Mouse (Mus musculus) limb, embryonic 11.5 days (tissue): Measurements from ENCODE around the gene Acsm1. TPM values are rescaled to one million over a fixed set of nuclear protein-coding genes. Genes with fewer than 3 reads are reported as not detected.
A peak's percentile ranks its signal among the peaks of the same experiment; 100 is the strongest.

Experiments used
- ATAC-seq: fragments of 200-750 bp; cut with Nextera tagmentation; 2 replicates; pipeline ENCODE4 v1.8.0; 2017; ENCODE audit warnings: low read depth; ENCODE audit not compliant: insufficient number of reproducible peaks, low FRiP score, low TSS enrichment
- DNase-seq: peaks from one replicate; pipeline ENCODE4 v3.0.0-alpha.2; 2015; ENCODE audit warnings: low spot score
- H3K27ac ChIP-seq: fragments of 300-500 bp; sonication (generic); replicated peaks from 2 replicates; pipeline ENCODE4 v1.5.1; 2014; ENCODE audit warnings: low read depth, mild to moderate bottlenecking, low read length
- H3K27me3 ChIP-seq: fragments of 300-500 bp; sonication (generic); 2 replicates; pipeline ENCODE4 v1.6.1; 2014; ENCODE audit warnings: mild to moderate bottlenecking, low read length, mixed read lengths; ENCODE audit not compliant: control insufficient read depth, insufficient read depth
- H3K36me3 ChIP-seq: fragments of 300-500 bp; sonication (generic); 2 replicates; pipeline ENCODE4 v1.6.1; 2014; ENCODE audit warnings: mild to moderate bottlenecking, low read length, moderate library complexity, mixed read lengths; ENCODE audit not compliant: control insufficient read depth, insufficient read depth
- H3K4me1 ChIP-seq: fragments of 300-500 bp; sonication (generic); 2 replicates; pipeline ENCODE4 v1.6.1; 2014; ENCODE audit warnings: low read length, mixed read lengths; ENCODE audit not compliant: control insufficient read depth, insufficient read depth
- H3K4me2 ChIP-seq: fragments of 300-500 bp; sonication (generic); 2 replicates; pipeline ENCODE4 v1.6.1; 2014; ENCODE audit warnings: low read depth, mild to moderate bottlenecking, moderate library complexity; ENCODE audit not compliant: severe bottlenecking
- H3K4me3 ChIP-seq: fragments of 300-500 bp; sonication (generic); 2 replicates; pipeline ENCODE4 v1.5.1; 2014; ENCODE audit warnings: low read depth, low read length
- H3K9ac ChIP-seq: fragments of 300-500 bp; sonication (generic); 2 replicates; pipeline ENCODE4 v1.6.1; 2014; ENCODE audit warnings: mild to moderate bottlenecking, low read length
- H3K9me3 ChIP-seq: fragments of 300-500 bp; sonication (generic); 2 replicates; pipeline ENCODE4 v1.6.1; 2016; ENCODE audit warnings: low read length; ENCODE audit not compliant: control insufficient read depth
- WGBS: fragments of 180-500 bp; shearing (Covaris S2); extraction: QIAGEN DNeasy Blood & Tissue Kit; methylation state at CpG from one replicate; pipeline ENCODE4 v1.1.7; 2014; 5-methylcytosine and 5-hydroxymethylcytosine counted together
- polyA plus RNA-seq: library from polyadenylated mRNA; unstranded; fragments of >200 nt; fragmentation: Nextera tagmentation; extraction: Ambion mirVana; gene quantifications from 2 replicates; pipeline ENCODE4 v1.2.1, GENCODE M21; 2014

The Acsm1 gene
- polyA plus RNA-seq, 1 experiment from 2014 or later = not detected

- DNase-seq = peak; percentile 4
- Histone ChIP-seq H3K27me3 (no peaks in the 10 kb centered on the region), H3K9ac (no peak overlapping the region), H3K9me3 (no peaks in the 10 kb centered on the region), H3K4me1 (no peaks in the 10 kb centered on the region), H3K36me3 (no peaks in the 10 kb centered on the region), H3K4me2 (no peak overlapping the region), H3K27ac (no peak overlapping the region), H3K4me3 (no peak overlapping the region)
- ATAC-seq = no peak
Observed at GRCm38 (mm10) chr7:119620157-119620556, 13.3 kb downstream of the Acsm1 start.

- H3K27ac ChIP-seq = no peak overlapping the region
- H3K9ac ChIP-seq = no peak overlapping the region
- no peaks in the 10 kb centered on the region for H3K36me3 ChIP-seq
- no peaks in the 10 kb centered on the region for H3K27me3 ChIP-seq
- no peaks in the 10 kb centered on the region for H3K9me3 ChIP-seq
- no peak overlapping the region for H3K4me3 ChIP-seq
- no peak for ATAC-seq
- H3K4me1 ChIP-seq = no peaks in the 10 kb centered on the region
- DNase-seq = no peak
- H3K4me2 ChIP-seq = no peak overlapping the region
Observed at GRCm38 (mm10) chr7:119638773-119639172, 31.9 kb downstream of the Acsm1 start.

GRCm38 (mm10) chr7:119642307-119642706 lies 35.5 kb downstream of the Acsm1 start:
- Histone ChIP-seq H3K4me1 (no peaks in the 10 kb centered on the region), H3K27me3 (no peaks in the 10 kb centered on the region), H3K9ac (no peak overlapping the region), H3K4me3 (no peak overlapping the region), H3K4me2 (no peak overlapping the region), H3K36me3 (no peaks in the 10 kb centered on the region), H3K9me3 (no peaks in the 10 kb centered on the region), H3K27ac (no peak overlapping the region)
- DNase-seq (no peak), ATAC-seq (no peak)
- 82% methylated on average over 5 of the region's 5 CpGs for WGBS

GRCm38 (mm10) chr7:119667893-119668292 lies 61.1 kb downstream of the Acsm1 start:
- 83% methylated on average over 3 of the region's 3 CpGs for WGBS
- no peak overlapping the region for H3K4me3 ChIP-seq
- no peak for ATAC-seq

GRCm38 (mm10) chr7:119670395-119670794 lies 63.6 kb downstream of the Acsm1 start:
- 76% methylated on average over 5 of the region's 5 CpGs for WGBS
- H3K4me1 ChIP-seq = no peaks in the 10 kb centered on the region

More at GRCm38 (mm10) chr7:119667893-119668292, 61.1 kb downstream of the Acsm1 start:
- no peak overlapping the region for H3K9ac ChIP-seq
- H3K27me3 ChIP-seq = no peaks in the 10 kb centered on the region
- no peaks in the 10 kb centered on the region for H3K36me3 ChIP-seq
- H3K4me2 ChIP-seq = no peak overlapping the region
- DNase-seq = no peak
- no peaks in the 10 kb centered on the region for H3K9me3 ChIP-seq
- no peak overlapping the region for H3K27ac ChIP-seq
- H3K4me1 ChIP-seq = no peaks in the 10 kb centered on the region

GRCm38 (mm10) chr7:119670925-119671324 lies 64.1 kb downstream of the Acsm1 start:
- no peaks in the 10 kb centered on the region for H3K9me3 ChIP-seq
- H3K9ac ChIP-seq = no peak overlapping the region
- no peak overlapping the region for H3K4me2 ChIP-seq
- H3K27ac ChIP-seq = no peak overlapping the region
- DNase-seq (no peak), ATAC-seq (no peak)
- no peaks in the 10 kb centered on the region for H3K27me3 ChIP-seq
- H3K4me1 ChIP-seq = no peaks in the 10 kb centered on the region
- no peak overlapping the region for H3K4me3 ChIP-seq
- no peaks in the 10 kb centered on the region for H3K36me3 ChIP-seq
- WGBS = 53% methylated on average over 6 of the region's 6 CpGs

More at GRCm38 (mm10) chr7:119670395-119670794, 63.6 kb downstream of the Acsm1 start:
- Histone ChIP-seq H3K4me2 (no peak overlapping the region), H3K4me3 (no peak overlapping the region), H3K9me3 (no peaks in the 10 kb centered on the region), H3K27me3 (no peaks in the 10 kb centered on the region), H3K36me3 (no peaks in the 10 kb centered on the region), H3K27ac (no peak overlapping the region), H3K9ac (no peak overlapping the region)
- ATAC-seq (no peak), DNase-seq (no peak)

- no peak overlapping the region for H3K4me2 ChIP-seq
- no peaks in the 10 kb centered on the region for H3K4me1 ChIP-seq
- H3K4me3 ChIP-seq = no peak overlapping the region
- ATAC-seq (peak; percentile 57; the same call in 1 of the 2 replicates), DNase-seq (peak; percentile 59)
- no peaks in the 10 kb centered on the region for H3K27me3 ChIP-seq
- no peaks in the 10 kb centered on the region for H3K9me3 ChIP-seq
- no peak overlapping the region for H3K9ac ChIP-seq
- 16% methylated on average over 6 of the region's 6 CpGs for WGBS
- H3K36me3 ChIP-seq = no peaks in the 10 kb centered on the region
- H3K27ac ChIP-seq = no peak overlapping the region
Observed at GRCm38 (mm10) chr7:119673465-119673864, 66.6 kb downstream of the Acsm1 start.

- 75% methylated on average over 8 of the region's 8 CpGs for WGBS
- H3K4me3 ChIP-seq = no peak overlapping the region
- ATAC-seq (no peak), DNase-seq (no peak)
- H3K27me3 ChIP-seq = no peaks in the 10 kb centered on the region
- H3K9ac ChIP-seq = no peak overlapping the region
- no peaks in the 10 kb centered on the region for H3K9me3 ChIP-seq
- no peaks in the 10 kb centered on the region for H3K4me1 ChIP-seq
- H3K4me2 ChIP-seq = no peak overlapping the region
- H3K27ac ChIP-seq = no peak overlapping the region
- no peaks in the 10 kb centered on the region for H3K36me3 ChIP-seq
Observed at GRCm38 (mm10) chr7:119680107-119680506, 73.3 kb downstream of the Acsm1 start.

GRCm38 (mm10) chr7:119682699-119683098 lies 75.9 kb downstream of the Acsm1 start:
- no peaks in the 10 kb centered on the region for H3K27me3 ChIP-seq
- no peak overlapping the region for H3K9ac ChIP-seq
- no peak overlapping the region for H3K4me2 ChIP-seq
- no peaks in the 10 kb centered on the region for H3K9me3 ChIP-seq
- ATAC-seq (no peak), DNase-seq (no peak)
- H3K27ac ChIP-seq = no peak overlapping the region
- no peaks in the 10 kb centered on the region for H3K4me1 ChIP-seq
- 75% methylated on average over 4 of the region's 4 CpGs for WGBS
- no peaks in the 10 kb centered on the region for H3K36me3 ChIP-seq
- H3K4me3 ChIP-seq = no peak overlapping the region
